Mouse (Mus musculus) midbrain, embryonic 16.5 days (tissue): ENCODE results near the gene Zbtb18. TPM values are rescaled to one million over a fixed set of nuclear protein-coding genes. Genes with fewer than 3 reads are reported as not detected.
A peak's percentile ranks its signal among the peaks of the same experiment; 100 is the strongest.

ENCODE experiments used
- ATAC-seq: fragments of 200-750 bp; cut with Nextera tagmentation; 2 replicates; pipeline ENCODE4 v1.8.0; 2017; ENCODE audit warnings: moderate TSS enrichment
- H3K27ac ChIP-seq: fragments of 300-500 bp; sonication (generic); 2 replicates; pipeline ENCODE4 v1.5.1; 2014; ENCODE audit warnings: mild to moderate bottlenecking, low read length, mixed read lengths
- H3K27me3 ChIP-seq: fragments of 300-500 bp; sonication (generic); 2 replicates; pipeline ENCODE4 v1.6.1; 2014; ENCODE audit warnings: low read depth, low read length, mixed read lengths; ENCODE audit not compliant: control insufficient read depth, insufficient read depth
- H3K36me3 ChIP-seq: fragments of 300-500 bp; sonication (generic); 2 replicates; pipeline ENCODE4 v1.6.1; 2014; ENCODE audit warnings: mild to moderate bottlenecking, low read length, moderate library complexity, mixed read lengths; ENCODE audit not compliant: control insufficient read depth, insufficient read depth
- H3K4me1 ChIP-seq: fragments of 300-500 bp; sonication (generic); 2 replicates; pipeline ENCODE4 v1.6.1; 2014; ENCODE audit warnings: mild to moderate bottlenecking, low read length, mixed read lengths; ENCODE audit not compliant: control insufficient read depth, insufficient read depth
- H3K4me2 ChIP-seq: fragments of 300-500 bp; sonication (generic); 2 replicates; pipeline ENCODE4 v1.6.1; 2014; ENCODE audit warnings: mild to moderate bottlenecking, low read length, mixed read lengths
- H3K4me3 ChIP-seq: fragments of 300-500 bp; sonication (generic); 2 replicates; pipeline ENCODE4 v1.5.1; 2014; ENCODE audit warnings: low read depth, mild to moderate bottlenecking, low read length, moderate library complexity, mixed read lengths
- H3K9ac ChIP-seq: fragments of 300-500 bp; sonication (generic); 2 replicates; pipeline ENCODE4 v1.6.1; 2014; ENCODE audit warnings: low read depth, low read length, mixed read lengths
- H3K9me3 ChIP-seq: fragments of 300-500 bp; sonication (generic); replicated peaks from 2 replicates; pipeline ENCODE4 v1.6.1; 2014; ENCODE audit warnings: mild to moderate bottlenecking, low read length, mixed read lengths; ENCODE audit not compliant: control insufficient read depth, poor library complexity, severe bottlenecking
- WGBS: fragments of 180-500 bp; shearing (Covaris S2); extraction: QIAGEN DNeasy Blood & Tissue Kit; methylation state at CpG from one replicate; pipeline ENCODE4 v1.1.7; 2014; 5-methylcytosine and 5-hydroxymethylcytosine counted together
- polyA plus RNA-seq: library from polyadenylated mRNA; unstranded; fragments of >200 nt; fragmentation: Nextera tagmentation; extraction: Ambion mirVana; gene quantifications from 2 replicates; pipeline ENCODE4 v1.2.1, GENCODE M21; 2015

Zbtb18 gene
- polyA plus RNA-seq, 1 experiment from 2014 or later = 3.6 TPM

GRCm38 (mm10) chr1:177427862-177428261 is 14.3 kb upstream of the Zbtb18 start:
- Histone ChIP-seq H3K9ac (no peak overlapping the region), H3K27me3 (no peaks in the 10 kb centered on the region), H3K4me2 (no peak overlapping the region), H3K4me3 (no peak overlapping the region), H3K4me1 (no peaks in the 10 kb centered on the region), H3K9me3 (no peaks in the 10 kb centered on the region), H3K27ac (no peak overlapping the region), H3K36me3 (no peaks in the 10 kb centered on the region)
- 81% methylated on average over 5 of the region's 5 CpGs for WGBS
- ATAC-seq = no peak

- Histone ChIP-seq H3K9me3 (no peaks in the 10 kb centered on the region), H3K9ac (no peak overlapping the region), H3K4me3 (no peak overlapping the region), H3K36me3 (no peaks in the 10 kb centered on the region), H3K27ac (no peak overlapping the region), H3K4me2 (no peak overlapping the region), H3K27me3 (no peaks in the 10 kb centered on the region), H3K4me1 (no peaks in the 10 kb centered on the region)
- 83% methylated on average over 14 of the region's 14 CpGs for WGBS
- ATAC-seq = no peak
These were observed 13.8 kb upstream of the Zbtb18 start for GRCm38 (mm10) chr1:177428338-177428737.

GRCm38 (mm10) chr1:177429067-177429466 is 13.1 kb upstream of the Zbtb18 start:
- no peak for ATAC-seq

GRCm38 (mm10) chr1:177440411-177440810 is 1.7 kb upstream of the Zbtb18 start:
- Histone ChIP-seq H3K4me1 (peaks cover 23% of the 10 kb centered on the region), H3K36me3 (no peaks in the 10 kb centered on the region), H3K4me3 (no peak overlapping the region), H3K27me3 (no peaks in the 10 kb centered on the region), H3K9me3 (no peaks in the 10 kb centered on the region), H3K27ac (no peak overlapping the region), H3K4me2 (no peak overlapping the region), H3K9ac (no peak overlapping the region)
- no peak for ATAC-seq
- 0% methylated on average over 2 of the region's 2 CpGs for WGBS

More at GRCm38 (mm10) chr1:177429067-177429466, 13.1 kb upstream of the Zbtb18 start:
- WGBS = 77% methylated on average over 4 of the region's 4 CpGs
- H3K4me3 ChIP-seq = no peak overlapping the region
- H3K36me3 ChIP-seq = no peaks in the 10 kb centered on the region
- no peaks in the 10 kb centered on the region for H3K4me1 ChIP-seq
- H3K4me2 ChIP-seq = no peak overlapping the region
- H3K9me3 ChIP-seq = no peaks in the 10 kb centered on the region
- H3K27me3 ChIP-seq = no peaks in the 10 kb centered on the region
- no peak overlapping the region for H3K9ac ChIP-seq
- no peak overlapping the region for H3K27ac ChIP-seq

GRCm38 (mm10) chr1:177440981-177441491 is 1.1 kb upstream of the Zbtb18 start:
- no peaks in the 10 kb centered on the region for H3K9me3 ChIP-seq
- WGBS = 1% methylated on average over 6 of the region's 6 CpGs
- H3K9ac ChIP-seq = peak overlapping the region; percentile 72
- no peaks in the 10 kb centered on the region for H3K36me3 ChIP-seq
- H3K4me2 ChIP-seq = peak overlapping the region; percentile 75
- H3K27ac ChIP-seq = peak overlapping the region; percentile 89
- peak overlapping the region; percentile 84 for H3K4me3 ChIP-seq
- H3K4me1 ChIP-seq = peaks cover 28% of the 10 kb centered on the region
- ATAC-seq = no peak
- H3K27me3 ChIP-seq = no peaks in the 10 kb centered on the region

DNA sequence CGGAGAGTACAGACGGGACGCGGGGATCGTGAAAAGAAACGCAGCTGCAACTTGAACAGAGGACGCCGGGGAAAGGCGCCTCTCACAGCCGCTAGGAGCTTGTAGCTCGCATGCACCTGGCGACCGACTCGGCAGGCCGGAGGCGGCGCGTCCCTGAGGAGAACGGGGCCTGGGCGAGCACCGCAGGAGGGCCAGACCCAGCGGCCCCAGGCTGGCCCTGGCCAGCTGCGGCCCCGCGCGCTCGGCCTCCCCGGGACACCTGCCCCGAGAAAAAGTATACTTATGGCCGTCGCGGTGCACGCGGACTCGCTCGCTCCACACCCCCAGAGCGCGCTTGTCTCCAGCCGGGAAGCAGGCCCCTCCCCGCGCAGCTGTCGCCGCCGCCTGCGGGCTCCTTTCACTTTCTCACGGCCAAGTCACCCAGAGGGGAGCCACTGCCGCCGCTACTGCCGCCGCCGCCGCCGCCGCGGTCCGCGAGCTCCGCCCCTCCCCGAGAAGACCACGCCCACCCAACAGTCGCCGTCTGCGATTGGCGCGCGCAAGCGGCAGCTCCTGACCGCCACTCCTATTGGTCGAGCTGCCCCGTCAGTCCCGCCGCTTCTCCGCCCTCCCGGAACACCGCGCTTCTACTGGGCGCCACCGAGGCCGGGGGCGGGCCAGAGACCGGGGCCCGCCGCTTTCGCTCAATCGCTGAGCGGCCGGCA is 507 bp upstream of the Zbtb18 start:
- H3K4me3 ChIP-seq = peak overlapping the region; percentile 84
- H3K9me3 ChIP-seq = no peaks in the 10 kb centered on the region
- under 1% methylated on average over 75 of the region's 87 CpGs for WGBS
- H3K27ac ChIP-seq = peak overlapping the region; percentile 92
- peak overlapping the region; percentile 72 for H3K9ac ChIP-seq
- peak overlapping the region; percentile 75 for H3K4me2 ChIP-seq
- H3K4me1 ChIP-seq = peaks cover 32% of the 10 kb centered on the region
- H3K36me3 ChIP-seq = no peaks in the 10 kb centered on the region
- ATAC-seq = peak; percentile 99
- no peaks in the 10 kb centered on the region for H3K27me3 ChIP-seq

GRCm38 (mm10) chr1:177442821-177443723 is 921 bp downstream of the Zbtb18 start:
- Histone ChIP-seq H3K4me1 (peaks cover 45% of the 10 kb centered on the region), H3K27ac (peak overlapping the region; percentile 92), H3K27me3 (no peaks in the 10 kb centered on the region), H3K9me3 (no peaks in the 10 kb centered on the region), H3K4me2 (peak overlapping the region; percentile 97), H3K36me3 (peaks cover 3% of the 10 kb centered on the region; the same call in 1 of the 2 replicates), H3K4me3 (peak overlapping the region; percentile 84), H3K9ac (peak overlapping the region; percentile 73)
- under 1% methylated on average over 33 of the region's 62 CpGs for WGBS
- no peak for ATAC-seq

DNA sequence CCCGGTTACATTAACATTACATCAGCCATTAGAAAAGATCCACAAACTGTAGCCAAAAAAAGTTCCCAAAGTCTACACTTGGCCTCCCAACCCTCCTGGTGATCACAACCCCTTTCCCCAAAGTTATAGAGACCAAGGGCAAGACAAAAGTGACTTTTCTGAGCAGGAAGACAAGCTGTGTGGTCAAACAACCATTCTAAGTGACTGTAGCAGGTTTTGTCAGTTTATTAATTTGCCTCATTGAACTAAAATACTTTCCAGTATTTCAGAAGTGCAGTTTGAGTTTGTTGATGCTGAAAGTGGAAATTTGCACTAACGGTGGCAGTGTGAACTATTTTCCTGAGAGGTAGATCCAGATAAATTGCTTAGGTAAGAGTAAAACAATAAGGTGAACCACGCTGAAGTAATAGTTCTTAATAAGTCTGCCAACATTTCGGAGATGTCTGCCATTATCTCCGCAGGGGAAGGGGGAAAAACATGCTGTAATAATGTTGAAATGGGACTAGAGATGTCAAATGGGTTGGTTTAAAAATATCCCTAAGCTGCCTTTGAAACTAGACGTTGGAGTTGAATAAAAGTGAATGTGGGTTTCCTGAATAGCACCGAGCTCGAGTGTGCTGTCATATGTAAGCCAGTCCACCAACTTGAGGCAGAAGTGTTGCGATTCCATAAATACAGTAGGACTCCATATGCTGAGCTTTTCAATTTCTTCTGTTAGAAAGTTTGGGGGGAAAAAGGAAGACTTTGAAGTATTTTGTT is 1.8 kb downstream of the Zbtb18 start:
- Histone ChIP-seq H3K36me3 (peaks cover 6% of the 10 kb centered on the region; the same call in 1 of the 2 replicates), H3K27ac (peak overlapping the region; percentile 92; the same call in 1 of the 2 replicates), H3K4me3 (peak overlapping the region; percentile 84), H3K4me1 (peaks cover 49% of the 10 kb centered on the region), H3K27me3 (no peaks in the 10 kb centered on the region), H3K4me2 (peak overlapping the region; percentile 97), H3K9me3 (no peaks in the 10 kb centered on the region), H3K9ac (peak overlapping the region; percentile 73)
- no peak for ATAC-seq
- WGBS = 8% methylated on average over 9 of the region's 9 CpGs
